Mouse (Mus musculus): Measurements from ENCODE around the gene Espn.

The Espn gene

DNA sequence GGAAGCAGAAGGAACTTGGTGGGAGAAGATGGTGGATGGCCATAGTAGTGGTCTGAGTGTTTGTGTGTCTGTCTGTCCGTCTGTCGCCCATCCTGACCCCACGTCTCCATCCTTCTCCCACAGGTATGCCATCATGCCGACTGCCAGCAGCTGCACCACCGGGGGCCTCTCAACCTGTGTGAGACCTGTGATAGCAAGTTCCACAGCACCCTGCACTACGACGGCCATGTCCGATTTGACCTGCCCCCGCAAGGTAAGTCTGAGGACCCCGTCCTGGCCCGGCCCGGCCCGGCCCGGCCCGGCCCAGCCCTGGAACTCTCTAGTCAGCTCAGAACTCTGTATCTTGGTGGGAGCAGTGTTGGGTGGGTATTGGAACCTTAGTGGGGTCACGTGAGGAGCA, 50.2 kb downstream of the Espn start:
- in situ Hi-C loops (cut with MboI, MseI): loop anchor here in 1 of 2 experiments (10.0 kb wide), 1 partner anchor 57 kb away; no protein-coding TSS in a partner anchor

DNA sequence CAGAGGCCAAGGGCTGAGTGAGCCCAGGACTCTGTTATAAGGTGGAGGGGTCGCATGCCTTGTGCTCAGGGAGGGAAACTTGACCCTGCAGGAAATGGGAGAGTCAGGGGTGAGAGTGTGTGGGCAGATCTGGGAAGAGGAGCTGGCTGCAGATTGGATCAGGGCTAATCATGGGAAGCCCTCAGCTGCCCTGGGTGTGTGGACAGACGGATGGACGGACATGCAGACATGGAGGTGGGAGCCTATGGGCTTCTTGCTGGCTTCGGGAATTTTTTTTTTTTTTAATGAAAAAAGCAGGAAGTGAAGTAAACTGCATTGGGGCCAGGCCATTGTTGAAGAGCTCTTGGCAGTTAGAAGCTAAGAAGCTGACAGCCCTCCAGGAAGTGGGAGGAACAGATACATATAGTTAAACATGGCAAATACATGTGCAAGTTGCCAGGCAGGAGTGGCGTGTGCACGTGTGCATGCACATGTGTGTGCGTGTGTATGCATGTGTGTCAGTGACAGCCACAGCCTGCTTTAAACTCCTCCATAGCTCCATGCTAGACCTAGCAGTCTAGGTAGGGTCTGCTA, 51.0 kb downstream of the Espn start:
- in situ Hi-C loops (cut with MboI, MseI): loop anchor here in 1 of 2 experiments (10.0 kb wide), 1 partner anchor 56 kb away; no protein-coding TSS in a partner anchor

DNA sequence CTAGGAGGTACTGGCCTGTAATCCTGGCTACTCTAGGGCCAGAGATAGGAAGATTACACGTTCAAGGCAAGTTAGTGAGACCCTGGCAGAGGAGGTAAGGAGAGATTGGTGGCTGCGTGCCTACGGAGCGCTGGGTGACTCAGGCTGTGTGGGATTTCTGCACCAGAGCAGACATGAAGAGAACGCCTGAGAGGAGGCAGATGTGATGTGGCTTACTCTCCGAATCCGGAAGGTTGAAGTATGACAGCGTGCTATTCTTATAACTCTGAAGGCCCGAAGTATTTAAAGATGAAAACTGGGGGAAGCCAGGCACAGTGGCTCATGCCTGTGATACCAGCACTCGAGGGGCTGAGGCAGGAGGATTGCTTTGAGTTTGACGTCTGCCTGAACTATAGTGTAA, 51.6 kb downstream of the Espn start:
- in situ Hi-C loops (cut with MboI, MseI): loop anchor here in 1 of 2 experiments (10.0 kb wide), 1 partner anchor 56 kb away; no protein-coding TSS in a partner anchor

DNA sequence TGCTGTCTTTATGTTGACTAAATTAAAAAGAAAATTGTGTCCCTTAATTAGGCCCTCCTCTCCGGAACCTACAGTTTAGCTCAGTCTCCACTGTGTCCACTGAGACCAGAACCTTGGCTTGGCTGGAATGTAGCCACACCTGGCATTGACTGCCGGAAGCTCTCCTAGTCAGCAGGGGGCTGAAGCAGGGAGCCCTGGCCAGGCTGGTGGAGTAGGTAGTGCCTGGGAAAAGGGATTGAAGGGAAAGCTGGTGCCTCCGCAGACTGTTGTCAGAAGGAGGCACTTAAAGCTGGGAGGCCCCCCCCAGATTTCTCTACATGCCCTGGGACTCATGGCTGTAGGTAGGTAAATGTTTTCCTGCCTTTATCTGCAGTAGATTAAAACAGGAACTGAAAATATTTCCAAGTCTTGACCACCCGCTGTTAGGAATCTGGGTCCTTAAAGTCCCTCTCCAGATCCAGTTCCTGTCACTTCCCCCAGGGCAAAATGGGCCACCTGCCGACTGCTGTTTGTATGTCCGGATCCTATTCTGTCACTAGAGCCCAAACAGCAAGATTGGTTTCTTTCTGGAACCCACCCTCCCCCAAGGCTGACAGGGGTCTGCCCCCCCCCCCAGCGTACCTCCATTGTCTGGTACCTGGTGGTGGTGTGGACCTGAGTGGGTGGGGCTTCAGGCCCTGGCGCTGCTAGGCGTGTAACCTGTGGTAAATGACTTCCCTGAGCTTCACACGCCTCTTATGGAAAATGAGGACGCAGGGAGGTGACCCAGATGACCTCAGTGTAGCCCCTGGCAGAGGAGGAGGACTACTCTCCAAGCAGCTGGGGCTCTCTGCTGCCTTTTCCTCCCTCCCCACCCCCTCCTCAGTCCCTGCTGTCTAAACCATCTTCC, 54.0 kb downstream of the Espn start:
- in situ Hi-C loops (cut with MboI, MseI): no loop called here

DNA sequence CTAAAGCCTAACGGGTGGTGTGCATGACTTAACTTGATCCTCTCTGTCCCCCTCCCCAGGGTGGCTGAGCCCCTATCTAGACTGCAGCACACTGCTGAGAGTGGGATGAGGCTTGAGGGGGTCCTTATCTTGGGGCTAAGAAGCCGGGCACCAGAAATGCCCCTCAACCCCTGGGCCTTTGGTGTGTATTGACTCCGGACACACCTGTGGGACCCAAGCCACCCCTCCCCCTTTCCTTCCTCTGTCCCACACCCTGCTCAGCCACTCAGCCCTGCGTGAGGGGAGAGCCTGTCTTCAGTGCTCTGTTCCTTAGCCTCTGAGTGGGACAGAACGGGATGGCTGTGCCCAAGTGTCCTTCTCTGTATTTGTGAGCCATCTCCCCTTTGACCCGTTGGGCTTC, 55.2 kb downstream of the Espn start:
- in situ Hi-C loops (cut with MboI, MseI): no loop called here

DNA sequence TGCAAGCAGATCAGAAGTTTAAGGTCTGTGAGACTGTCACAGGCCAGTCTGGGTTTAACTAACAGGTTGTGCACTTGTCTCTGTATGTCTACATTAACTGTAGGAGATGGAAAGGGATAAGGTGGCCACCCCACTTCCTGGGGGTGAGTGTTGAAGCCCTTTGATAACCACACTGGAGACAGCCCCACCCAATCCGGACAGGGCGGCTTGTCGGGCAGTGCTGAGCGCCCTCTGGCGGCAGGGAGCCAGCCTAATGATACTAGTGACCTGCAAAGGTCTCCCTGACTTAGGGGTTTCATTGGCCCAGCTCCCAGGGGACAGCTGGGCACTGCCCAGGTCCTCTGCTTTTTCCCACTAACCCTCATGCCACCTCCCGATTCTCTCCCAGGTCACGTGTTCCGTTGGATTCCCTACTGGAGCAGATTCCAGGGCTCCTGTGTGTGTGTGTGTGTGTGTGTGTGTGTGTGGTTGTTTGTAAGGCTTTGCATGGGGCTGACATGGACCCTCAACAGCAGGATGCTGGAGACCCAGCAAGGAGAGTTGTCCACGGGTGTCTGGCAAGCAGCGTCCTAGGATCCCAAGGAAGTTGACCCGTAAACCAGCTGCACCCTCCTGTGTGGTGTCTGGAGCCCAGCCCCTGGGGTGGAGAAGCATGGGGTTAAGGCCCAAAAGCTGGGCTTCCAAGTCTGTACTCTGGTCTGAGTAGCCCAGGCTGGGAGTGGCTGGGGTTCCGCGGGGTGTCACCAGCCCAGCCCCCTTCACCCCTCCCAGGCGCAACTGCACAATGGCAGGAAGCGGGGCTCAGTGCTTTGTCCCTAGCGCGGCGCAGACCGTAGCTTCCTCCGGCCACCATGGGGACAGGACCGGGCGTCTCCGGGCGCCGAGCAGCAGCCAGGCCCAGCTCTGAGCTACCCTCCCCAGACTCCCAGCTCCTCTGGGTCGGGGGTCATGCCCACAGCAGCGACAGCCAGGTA, 55.9 kb downstream of the Espn start:
- in situ Hi-C loops (cut with MboI, MseI): no loop called here

DNA sequence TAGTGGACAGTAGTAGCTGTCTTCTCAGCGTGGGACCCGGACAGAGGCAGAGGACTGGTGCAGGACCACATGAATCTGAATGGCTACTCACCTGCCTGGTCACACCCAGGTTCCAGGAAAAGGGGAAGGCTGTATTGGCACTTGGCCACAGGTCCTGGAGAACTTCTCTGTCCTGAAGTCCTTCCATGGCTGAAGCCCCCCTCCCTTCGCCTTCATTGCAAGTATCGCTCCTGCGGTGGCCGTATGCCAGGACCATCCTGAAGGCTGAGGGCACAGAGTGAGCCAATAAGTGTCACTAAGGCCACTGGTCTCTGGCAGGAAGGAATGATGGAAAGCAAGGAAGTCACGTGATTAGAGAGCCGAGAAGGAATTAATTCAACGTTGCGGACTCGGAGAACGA, 57.9 kb downstream of the Espn start:
- in situ Hi-C loops (cut with MboI, MseI): no loop called here

DNA sequence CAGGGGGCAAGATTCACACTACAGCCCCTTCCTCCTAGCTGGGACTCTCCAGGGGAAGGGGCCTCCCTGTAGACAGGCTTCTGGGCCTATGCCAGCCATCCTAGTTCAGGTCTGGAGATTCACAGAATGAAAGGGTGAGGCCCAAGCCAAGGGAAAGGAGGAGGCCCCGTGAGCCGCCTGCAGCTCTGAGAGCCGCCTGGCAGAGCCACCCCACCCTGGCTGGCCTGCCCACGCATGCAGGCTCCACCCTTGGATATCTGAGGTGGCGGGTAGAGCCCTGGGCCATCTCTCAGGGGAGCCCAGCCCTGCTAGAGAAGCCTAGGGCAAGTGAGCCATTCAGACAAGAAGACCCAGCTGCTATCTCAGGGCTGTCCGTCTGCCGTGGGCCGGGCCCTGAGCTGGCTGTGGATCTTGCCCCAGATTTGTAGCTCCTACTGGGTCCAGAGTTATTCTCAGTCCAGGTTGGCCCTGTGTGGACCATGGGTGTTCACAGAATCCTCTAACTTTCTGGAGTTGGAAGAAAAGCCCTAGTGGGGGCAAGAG, 59.3 kb downstream of the Espn start:
- in situ Hi-C loops (cut with MboI, MseI): no loop called here

DNA sequence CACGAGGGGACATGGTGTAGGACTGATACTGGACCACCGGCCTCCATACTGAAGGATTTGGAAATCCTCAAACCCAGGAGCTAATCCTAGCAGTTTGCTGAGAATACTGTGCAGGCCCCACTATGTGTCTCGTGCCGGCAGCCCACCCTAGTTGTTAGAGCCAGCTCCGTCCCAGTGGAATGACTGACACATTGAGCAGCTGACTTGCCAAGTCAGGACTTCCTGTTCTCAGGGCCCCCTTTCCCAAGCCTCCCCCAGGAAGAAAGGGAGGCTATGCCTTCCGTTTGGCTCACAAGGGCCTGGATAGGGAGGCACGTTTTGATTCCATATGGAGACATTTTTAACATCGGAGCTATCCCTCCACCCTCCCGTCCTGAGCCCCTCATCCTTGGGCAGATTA, 62.0 kb downstream of the Espn start:
- in situ Hi-C loops (cut with MboI, MseI): no loop called here

DNA sequence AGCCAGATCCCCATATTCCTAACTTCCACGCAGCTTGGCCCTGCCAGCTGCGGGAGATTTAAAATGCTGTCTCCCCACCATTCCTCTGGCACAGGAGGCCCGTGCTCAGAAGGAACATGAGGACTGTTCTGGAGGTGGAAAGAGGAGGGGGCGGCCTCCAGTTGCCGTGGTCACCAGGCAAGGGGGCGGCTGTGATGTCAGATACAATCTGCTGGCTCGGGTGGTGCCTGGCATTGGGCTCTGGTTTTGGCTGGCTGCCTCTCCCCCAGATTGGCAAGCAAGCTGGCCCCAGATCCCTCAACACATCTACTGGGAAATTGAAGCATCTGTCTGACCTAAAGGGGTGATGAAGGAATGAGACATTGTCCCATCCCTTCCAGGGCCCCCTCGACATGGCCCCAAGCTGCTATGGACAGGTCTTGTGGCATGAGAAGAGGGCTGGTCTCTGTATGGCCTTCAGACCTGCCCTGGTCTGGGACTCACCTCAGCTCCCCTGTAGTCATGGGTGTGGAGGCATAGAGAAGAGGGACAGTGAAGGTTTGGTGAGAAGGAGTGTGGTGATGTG, 63.5 kb downstream of the Espn start:
- in situ Hi-C loops (cut with MboI, MseI): no loop called here

DNA sequence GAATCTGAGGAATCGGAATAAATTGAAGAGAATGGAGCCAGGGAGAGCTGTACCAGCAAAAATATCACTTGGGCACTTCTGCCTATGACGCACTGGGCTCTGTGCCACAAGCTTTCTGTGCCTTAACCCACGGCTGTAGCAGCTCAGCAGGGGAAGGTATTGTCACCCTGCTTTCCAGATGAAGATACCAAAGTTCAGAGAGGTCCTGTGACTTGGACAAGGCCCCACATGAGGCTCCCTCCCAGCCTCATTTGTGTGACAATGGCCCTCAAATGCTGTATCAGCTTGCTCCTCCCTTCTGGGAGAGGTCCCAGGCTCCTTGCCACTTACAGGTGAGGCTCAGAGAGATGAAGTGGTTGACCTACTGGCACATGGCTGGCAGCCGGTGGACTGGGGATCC, 64.0 kb downstream of the Espn start:
- in situ Hi-C loops (cut with MboI, MseI): no loop called here

DNA sequence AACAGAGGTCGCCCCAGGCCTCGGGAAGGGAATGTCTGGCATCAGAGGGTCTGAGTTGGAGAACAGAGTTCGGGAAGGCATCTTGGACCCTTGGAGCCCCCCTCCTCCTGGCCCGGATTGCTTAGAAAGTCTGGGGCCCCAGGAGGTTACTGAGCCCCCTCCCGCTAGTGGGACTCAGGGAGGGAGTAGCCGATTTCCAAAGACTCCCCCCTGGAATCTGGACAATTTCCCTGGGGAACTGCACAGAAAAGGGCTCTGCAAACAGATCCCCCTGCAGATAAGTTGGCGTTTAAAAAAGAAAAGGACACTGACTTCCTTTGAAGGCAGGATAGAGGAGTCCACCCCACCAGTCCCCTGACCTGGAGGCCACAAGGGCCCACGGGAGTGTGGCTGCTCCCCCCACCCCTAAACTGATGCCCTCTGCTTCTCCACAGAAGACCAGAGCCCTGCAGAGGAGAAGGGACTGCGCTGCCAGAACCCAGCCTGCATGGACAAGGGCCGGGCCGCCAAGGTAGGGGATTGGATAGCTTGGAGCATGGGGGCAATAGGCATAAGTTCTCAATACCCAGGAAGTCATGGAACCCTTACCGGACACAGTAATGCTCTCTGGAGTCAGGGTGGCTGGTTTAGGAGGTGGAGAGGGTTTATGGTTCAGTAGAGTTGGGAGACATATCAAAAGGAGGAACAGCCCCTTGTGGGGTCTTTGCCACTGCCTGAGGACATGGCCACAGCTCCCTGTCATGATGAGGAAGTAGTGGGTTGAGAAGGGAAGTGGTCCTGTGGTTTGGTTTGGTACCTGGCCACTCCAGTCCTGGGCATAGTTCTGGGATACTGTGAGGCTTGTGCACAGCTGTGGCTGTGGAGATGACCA, 64.7 kb downstream of the Espn start:
- in situ Hi-C loops (cut with MboI, MseI): no loop called here

DNA sequence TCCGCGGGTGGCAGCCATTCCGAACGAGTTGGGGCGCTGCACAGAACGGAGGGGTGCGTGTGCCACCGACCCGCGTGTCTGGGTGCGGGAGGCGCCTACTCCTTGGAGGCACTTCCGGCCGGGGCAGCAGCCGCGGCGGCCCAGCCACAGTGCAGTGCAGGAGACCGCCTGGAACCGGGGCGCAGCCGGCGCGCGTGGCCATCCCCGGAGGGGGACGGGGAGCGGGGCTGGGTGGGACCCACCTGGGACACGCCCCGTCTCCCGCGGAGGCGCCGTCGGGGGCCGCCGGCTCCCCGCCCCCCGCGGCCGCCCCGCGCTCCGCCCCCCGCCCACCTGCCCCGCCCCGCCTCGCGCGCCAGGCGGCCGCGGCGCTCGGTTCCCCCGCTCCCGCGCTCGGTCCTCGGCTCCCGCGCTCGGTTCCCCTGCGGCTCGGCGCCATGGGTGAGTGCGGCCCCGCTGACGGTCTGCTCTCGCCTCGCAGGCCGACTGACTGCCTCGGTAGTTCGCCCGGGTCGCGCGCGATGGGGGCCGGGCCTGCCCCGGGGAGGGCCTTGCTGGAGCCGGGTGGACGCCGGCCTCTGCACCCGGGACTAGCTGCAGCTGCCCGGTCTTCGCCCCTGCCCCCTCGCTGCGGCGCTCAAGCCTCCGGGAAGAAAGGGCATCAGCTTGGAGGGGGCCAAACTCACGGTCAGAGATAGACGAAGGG, 65.5 kb downstream of the Espn start:
- in situ Hi-C loops (cut with MboI, MseI): no loop called here

DNA sequence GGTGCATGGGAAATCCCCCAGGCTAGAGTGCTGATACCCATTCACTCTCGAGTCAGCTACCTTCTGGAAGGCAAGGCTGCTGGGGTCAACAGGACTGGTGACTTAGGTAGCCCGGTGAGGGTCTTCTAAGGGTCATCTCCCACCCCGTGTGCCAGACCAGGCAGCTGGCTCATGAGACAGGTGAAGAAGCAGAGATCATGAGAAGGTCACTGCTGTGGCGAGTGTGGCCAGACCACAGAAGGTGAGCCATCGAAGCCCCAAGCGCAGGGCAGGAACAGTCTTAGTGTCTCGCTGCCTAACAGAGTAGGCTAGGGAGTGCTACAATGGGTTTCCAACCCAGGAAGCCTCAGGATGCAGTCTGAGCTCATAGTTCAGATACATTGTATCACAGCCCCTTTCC, 67.6 kb downstream of the Espn start:
- in situ Hi-C loops (cut with MboI, MseI): no loop called here

DNA sequence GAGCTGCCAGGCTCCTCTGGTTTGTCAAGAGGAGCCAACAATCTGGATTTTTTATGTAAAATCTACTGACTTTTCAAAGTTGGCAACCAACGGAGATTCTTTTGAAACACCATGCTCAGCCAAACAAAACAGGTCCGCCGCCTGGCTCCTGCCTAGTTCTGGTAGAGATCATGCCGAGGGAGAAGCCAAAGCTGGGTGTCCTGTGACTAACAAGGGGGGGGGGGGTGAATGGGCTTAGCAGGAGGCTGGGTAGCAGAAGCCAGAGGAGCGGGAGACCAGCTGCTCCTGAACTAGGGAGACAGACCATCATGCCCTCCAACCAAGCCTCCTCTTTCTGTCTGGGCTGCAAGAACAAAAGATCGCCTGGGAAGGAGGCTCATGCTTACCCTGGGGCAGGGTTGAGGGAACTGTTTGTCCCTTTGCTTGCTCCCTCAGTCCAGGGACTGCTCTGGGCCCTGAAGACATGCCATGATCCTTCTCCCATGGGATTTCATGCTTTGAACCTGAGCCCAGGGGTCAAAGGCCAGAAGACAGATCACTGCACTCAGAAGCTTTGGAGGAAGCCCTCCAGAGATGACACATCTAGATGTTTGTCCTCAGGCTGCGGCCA, 68.5 kb downstream of the Espn start:
- in situ Hi-C loops (cut with MboI, MseI): no loop called here

DNA sequence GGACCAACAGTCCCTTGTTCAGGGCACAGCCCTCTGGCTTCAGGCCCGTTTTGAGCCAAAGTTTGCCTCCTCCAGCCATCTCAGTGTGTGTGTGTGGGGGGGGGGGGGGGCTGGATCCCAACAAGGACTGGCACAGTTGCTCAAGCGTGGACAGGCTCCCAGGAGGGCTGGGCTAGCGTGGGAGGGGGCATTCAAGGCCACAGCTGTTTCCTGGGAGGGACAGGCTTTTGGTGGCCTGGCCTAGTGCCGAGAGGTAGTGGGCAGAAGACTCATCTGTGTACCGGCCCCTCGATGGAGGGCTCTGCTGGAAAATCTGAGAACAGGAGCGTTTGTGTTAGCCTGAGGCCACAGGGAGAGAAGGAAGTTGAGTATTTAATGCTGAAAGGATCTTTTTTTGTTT, 72.2 kb downstream of the Espn start:
- in situ Hi-C loops (cut with MboI, MseI): loop anchor here in 1 of 2 experiments (5.0 kb wide), 1 partner anchor 1918 kb away; no protein-coding TSS in a partner anchor

DNA sequence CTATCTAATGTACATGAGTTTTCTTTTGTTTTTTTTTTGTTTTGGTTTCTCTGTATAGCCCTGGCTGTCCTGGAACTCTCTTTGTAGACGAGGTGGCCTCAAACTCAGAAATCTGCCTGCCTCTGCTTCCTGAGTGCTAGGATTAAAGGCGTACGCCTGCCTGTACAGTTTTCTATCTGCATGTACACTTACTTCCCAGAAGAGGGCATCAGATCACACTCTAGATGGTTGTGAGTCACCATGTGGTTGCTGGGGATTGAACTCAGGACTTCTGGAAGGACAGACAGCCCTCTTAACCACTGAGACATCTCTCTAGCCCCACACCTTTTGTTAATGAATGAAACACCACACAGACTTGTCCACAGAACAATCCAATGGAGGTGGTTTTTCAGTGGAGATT, 72.9 kb downstream of the Espn start:
- in situ Hi-C loops (cut with MboI, MseI): loop anchor here in 1 of 2 experiments (5.0 kb wide), 1 partner anchor 1917 kb away; no protein-coding TSS in a partner anchor

DNA sequence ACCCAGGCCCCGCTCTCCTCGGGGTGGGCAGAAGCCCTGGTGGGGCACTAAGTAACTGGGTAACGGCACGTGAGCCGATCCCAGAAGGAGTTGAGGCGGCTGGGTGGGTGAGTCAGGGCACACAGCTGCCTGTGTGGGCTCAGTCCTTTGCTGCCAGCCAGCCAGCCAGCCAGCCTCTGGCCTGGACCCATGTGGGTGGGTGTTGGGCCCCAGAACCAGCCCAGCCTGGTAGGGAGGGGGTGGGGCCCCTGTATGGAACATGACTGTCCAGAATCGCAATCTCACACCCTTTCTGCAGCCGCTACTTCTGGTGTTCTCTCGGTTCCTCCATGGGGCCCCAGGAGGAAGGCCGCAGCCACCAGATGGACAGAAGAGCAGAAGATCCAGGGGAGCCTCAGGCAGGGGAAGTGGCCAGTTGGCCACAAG, 74.1 kb downstream of the Espn start:
- in situ Hi-C loops (cut with MboI, MseI): loop anchor here in 1 of 2 experiments (5.0 kb wide), 1 partner anchor 1916 kb away; no protein-coding TSS in a partner anchor

DNA sequence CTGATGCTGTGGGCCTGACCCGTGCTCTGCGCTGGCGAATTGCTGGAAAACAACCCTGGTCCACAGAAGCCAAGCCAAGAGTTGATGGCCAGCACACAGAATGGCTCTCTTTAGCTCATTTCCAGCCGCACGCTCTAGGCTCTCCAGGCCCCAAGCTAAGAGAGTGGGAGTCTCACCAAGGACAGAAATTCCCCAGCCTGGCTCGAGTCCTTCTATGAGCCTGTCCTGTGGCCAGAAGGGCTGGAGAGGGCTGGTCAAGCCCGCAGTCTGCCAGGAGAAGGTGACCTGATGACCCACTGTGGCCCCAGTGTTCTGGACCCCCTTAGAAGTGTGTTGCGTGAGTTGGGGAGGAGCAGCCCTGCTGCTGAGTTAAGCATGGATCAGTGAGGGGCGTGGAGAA, 75.0 kb downstream of the Espn start:
- in situ Hi-C loops (cut with MboI, MseI): loop anchor here in 1 of 2 experiments (5.0 kb wide), 1 partner anchor 1915 kb away; no protein-coding TSS in a partner anchor
